Mouse (Mus musculus): ENCODE measurements around the gene Med12l.

The Med12l gene

DNA sequence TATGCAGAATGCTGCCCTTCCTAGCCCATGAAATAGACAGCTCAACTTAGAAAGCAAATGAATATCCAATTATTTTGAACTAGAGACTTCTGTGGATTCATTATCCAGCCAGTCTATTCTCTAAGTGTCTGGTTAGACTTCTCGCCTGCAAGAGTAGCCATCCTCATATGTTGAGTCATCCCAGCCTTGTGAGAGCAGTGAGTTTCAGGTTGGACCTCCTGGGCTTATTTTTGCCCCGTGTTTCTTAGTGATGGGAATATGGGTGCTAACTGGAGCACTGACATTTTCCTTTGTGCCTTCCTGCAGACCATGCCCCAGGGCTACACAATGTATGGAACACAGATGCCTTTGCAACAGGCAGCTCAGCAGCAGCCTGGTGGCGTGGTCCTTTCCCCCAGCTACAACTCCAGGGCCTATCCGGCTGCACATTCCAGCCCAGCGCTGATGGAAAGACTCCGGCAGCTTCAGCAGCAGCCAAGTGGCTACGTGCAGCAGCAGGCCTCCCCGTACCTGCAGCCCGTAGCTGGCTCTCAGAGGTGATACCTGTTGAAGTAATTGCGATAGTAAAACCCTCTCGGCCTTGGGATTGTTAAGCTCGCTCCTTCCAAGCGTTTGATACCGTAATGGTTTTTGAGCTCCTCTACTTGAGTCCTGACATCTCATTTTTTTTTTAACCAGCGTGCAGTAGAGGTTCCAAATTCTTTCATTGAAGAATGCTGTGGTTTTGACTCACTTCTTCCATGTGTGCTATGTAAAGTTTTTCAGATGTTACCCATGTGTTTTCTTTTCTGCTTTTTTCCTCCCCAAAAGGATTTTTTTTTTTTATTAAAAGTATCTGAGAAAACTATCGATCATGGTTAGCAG, 290.3 kb downstream of the Med12l start:
- DNase-seq (ENCODE audit: extremely low read depth, low read depth, low spot score): no peak

DNA sequence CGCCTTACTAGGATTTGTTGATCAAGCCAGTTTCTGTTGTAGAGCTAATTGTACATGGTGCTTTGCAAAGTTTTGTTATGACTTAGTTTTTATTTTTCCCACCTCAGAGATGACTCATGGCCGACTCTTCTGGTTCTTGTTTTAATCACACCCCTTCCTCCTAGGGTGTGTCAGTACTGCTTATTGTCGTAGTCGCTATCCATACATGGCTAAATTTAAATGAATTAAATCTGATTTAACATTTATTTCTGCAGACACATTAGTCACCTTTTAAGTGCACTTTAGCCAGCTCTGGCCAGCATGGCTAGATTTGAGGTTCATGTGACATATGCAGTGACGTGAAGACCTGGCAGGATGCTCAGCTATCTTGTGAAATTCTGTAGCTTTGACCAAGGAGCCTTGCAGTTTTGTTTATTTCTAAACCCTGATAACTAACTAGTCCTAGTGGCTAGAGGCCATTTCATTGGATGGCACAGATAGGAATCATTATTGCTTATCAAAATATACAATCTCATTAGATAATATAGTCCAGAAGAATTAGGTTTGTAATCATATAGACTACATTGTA, 291.0 kb downstream of the Med12l start:
- DNase-seq (ENCODE audit: extremely low read depth, low read depth, low spot score): no peak

DNA sequence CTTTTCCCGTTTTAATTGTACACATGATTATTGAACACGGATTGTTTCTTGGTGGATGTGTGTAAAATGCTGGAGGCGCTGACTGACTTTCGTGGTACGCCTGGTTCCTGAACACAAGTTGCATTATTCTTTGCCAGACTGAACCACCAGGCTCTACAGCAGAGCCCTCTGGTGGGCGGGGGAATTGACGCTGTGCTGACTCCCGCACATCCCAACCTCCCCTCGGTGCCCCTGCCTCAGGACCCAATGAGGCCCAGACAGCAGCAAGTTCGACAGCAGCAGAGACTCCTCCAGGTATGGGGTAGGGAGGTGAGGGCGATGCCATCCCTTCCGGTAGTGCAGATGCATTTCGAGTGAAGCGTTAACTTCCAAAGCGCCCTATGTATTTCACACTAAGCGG, 292.0 kb downstream of the Med12l start:
- no peak for DNase-seq (ENCODE audit: extremely low read depth, low read depth, low spot score)

DNA sequence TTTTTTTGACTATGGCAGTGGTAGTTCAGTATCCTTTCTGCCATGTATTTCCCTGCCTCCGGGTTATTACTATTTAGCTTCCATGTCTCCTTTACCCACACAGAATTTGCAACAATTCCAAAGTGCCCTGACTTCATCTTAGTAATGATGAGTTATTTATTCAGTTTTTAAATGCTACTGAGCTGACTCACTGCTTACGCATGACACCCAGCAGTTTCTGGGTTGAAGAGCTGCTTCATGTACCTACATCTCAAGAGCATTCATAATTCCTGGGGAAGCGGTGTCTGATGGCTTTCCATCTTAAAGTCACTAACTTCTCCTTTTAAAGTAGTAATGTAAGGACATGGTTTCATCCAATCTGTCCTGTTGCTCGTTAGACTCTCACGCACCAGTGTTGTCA, 299.3 kb downstream of the Med12l start:
- no peak for DNase-seq (ENCODE audit: extremely low read depth, low read depth, low spot score)

DNA sequence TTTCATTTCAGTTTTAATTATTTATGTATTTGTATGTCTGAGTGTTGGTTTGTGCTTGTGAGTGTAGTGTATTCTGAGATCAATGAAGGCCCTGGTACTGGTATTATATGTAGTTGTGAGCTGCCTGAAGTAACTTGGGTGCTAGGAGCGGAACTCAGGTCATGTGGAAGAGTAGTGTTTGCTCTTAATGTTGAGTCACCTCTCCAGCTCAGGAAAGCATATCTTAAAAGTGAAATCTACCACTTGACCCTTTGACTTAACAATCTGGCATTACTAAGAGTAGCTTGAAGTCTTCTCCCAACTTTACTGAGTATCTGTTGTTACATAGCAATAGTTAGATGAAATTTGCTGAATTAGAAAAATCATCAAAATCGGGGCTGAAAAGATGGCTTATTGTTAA, 299.9 kb downstream of the Med12l start:
- no peak for DNase-seq (ENCODE audit: extremely low read depth, low read depth, low spot score)

DNA sequence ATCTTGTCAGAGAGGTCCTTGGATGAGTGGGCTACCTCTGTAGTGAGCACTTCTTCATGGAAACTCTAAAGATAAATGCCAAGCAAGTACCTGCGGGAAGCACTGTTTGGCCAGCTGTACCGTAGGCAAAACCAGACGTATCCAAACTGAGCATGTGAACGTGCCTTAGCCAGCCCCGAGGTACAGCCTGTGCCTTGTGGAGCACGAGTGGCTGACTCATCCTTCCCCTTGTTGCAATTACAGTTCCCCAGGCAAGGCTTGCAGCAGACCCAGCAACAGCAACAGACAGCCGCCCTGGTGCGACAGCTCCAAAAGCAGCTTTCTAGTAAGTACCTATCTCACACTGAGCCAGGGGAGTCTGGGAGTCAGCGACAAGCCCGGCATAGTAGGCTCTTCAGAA, 307.0 kb downstream of the Med12l start:
- no peak for DNase-seq (ENCODE audit: extremely low read depth, low read depth, low spot score)

DNA sequence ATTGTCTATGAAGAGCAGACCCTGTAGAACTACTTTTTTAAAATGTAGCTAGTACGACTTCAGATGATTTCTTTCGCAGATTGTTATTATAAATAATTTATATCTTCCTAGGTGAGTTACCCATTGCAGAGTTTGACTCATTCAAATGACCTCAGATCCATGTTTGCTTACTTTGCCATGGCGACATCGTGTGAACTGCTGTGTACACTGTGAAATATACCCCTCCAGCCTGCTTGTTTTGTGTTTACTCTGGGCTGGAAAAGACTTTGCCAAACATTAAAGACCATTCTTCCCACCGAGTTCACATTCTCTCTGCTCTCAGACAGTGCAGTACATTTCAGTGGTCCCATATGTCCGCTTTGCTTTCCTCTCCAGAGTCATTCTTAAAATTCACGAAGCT, 310.5 kb downstream of the Med12l start:
- DNase-seq (ENCODE audit: extremely low read depth, low read depth, low spot score): no peak

DNA sequence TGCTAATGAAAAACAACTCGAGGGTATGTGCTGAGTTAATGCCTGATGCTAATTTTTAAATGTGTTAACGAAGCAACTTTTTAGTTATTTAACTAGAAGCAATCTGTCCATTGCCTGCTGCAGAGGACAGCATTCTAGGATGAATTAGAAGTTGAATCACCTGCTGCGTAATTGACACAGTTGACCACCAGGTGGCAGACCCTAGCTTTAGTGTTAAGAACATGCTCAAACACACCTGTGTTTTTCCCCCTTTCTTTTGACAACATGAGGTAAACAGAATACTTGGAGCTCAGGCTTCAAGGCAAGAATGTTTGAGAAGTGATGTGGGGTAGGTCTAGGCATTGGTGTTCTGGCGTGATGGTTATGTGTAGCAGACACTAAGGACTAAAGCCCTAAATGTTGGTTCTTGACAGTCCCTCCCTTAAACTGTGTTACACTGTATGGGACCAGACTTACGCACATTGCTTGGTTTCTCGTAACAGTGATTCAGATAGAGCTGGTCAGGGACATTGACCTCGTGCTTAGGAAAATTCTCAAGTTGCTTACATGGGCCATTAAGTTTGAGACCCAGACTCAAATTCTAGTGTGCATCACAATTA, 315.8 kb downstream of the Med12l start:
- DNase-seq (ENCODE audit: extremely low read depth, low read depth, low spot score): no peak

DNA sequence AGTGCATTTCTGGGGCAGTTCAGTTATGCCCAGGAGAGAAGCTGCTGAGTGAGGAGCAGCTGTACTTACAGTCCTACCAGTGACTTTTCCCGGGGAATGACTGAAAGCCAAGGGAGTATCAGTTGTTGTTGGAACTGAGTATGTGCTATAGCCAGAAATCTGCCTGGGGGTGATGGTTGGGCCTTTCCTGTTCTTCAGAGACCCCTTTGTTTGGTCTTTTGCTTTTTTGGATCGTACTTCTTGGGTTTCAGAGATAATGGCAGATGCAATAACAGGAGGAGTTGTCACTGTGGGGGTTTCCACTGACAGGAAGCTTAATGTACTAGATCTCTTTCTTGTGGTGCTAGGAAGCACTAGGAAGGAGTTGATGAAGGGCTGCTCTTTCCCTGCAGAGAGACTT, 322.9 kb downstream of the Med12l start:
- DNase-seq (ENCODE audit: extremely low read depth, low read depth, low spot score): no peak

DNA sequence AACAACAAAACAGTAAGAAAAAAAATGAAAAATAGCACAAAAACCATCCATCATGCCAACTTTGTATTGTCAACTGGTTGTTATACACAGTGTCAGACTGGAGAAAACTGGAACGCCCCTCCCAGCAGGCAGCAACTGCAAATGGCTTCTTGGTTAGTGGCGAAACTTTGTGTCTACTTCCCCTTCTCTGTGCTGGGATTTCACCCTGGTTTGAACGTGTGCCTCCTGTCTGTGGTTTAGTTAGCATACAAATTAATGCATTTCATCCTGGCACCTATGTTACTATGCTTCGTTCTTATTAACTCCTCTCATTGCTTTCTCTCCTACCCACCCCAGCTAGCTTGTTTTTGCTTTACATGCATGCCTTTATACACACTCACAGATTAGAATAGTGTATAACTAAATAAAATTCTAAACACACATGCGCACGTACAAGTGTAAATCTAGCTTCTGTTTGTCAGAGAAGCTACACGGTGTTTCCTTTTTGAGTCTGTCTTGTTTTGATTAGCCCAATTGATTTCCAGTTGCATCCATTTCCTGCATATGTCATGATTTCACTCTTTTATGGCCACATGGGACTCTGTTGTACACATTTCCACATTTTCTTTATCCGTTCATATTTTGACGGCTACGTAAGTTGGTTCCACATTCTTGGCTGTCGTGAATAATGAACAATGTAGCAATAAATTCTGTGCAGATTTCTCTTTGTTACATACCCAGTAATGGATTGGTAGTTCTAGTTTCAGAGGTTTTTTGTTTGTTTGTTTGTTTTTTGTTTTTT, 336.2 kb downstream of the Med12l start:
- no peak for DNase-seq (ENCODE audit: extremely low read depth, low read depth, low spot score)

DNA sequence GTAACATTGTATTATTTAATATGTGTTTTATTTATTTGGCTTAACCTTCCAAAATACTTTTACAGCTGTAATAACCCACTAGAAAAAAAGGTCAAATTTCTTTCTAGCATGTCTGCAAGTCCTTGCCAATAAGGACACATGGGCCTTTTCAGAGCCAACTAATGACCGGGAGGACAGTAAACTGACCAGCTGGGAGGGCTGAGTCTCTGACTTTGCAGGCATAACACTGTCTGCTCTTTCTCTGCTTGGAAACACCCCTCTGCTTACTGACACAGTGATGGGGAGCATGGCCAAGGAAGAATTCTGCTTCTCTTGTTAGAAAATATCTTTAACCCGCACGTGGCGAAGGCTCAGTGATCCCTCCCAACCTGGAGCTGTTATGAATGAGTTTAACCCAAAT, 337.4 kb downstream of the Med12l start:
- no peak for DNase-seq (ENCODE audit: extremely low read depth, low read depth, low spot score)

DNA sequence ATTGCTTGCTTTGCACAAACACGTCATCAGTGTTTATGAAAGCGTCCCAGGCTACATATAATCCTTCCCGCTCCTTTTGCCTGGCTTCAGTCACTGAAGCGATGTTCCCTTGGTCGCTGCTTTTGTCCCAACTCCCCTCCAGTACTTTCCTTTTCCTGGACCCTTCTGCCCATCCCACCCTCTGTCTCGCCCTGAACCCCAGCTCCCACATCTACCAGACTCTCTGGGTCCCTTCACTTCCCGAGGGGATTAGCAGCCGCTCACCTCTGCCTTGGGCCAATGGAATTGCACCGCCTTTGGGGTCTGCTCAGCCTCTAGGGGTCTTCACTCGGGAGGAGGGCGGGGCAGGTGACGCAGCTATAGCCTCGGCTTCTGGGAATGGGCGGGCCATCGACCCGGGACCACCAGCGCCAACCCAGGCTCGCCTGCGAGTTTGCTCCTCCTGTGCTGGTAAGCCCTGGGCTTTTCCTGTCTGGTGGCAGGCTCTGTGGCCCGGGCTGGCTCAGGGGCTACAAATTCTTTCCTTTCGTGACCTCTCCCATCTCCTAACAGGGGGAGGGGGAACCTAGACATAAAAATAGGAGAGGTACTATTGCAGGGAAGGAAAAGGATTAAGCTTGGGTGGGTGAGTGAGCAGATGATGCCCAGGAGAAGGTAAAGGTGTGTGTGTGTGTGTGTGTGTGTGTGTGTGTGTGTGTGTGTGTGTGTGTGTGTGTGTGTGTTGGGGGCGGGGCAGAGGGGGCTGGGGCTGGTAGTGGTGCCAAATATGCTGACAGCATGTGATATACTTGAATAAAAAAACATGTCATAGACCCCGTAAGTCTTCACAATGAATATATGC, 338.7 kb downstream of the Med12l start, which contains the start of gene Igsf10:
Gene Igsf10 (minus strand): TSS at position 330 of the 841 bp plus-strand sequence.
- no peak for DNase-seq (ENCODE audit: extremely low read depth, low read depth, low spot score)

DNA sequence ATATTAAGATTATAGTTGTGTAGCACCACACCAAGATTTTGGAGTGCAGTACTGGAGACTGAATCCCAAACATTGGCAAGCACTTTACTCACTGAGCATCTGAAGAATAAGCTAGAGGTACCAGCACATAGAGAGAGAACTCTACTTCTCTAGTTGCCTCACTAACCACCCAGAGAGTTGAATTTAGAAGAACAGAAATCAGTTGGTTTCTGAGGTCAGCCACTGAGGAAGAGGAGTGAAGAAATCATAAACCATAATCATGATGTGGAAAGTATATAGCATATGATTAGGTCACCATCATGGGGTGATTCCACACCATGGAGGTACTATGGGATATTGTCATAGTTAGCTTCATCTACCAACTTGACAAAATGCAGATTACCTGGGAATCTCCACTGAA, 346.1 kb downstream of the Med12l start:
- no peak for DNase-seq (ENCODE audit: extremely low read depth, low read depth, low spot score)

DNA sequence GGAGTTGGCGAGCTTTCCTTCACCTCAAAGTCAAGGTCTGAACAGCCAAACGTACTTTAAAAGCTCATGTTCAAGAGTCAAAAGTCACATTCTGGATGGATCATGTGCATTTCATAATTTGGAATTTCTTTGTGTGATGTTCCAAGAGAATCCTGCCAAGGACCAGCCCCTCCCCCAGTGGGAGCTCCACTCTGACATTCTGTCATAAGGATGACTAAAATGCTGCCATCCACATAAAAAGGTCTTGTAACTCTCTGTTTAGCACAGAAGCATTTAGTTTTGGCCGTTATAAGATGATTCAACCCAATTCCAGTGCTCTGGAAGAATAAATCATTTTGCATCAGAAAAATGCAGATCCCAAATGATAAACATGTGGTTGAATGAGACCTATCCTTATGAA, 348.5 kb downstream of the Med12l start:
- DNase-seq (ENCODE audit: extremely low read depth, low read depth, low spot score): no peak

DNA sequence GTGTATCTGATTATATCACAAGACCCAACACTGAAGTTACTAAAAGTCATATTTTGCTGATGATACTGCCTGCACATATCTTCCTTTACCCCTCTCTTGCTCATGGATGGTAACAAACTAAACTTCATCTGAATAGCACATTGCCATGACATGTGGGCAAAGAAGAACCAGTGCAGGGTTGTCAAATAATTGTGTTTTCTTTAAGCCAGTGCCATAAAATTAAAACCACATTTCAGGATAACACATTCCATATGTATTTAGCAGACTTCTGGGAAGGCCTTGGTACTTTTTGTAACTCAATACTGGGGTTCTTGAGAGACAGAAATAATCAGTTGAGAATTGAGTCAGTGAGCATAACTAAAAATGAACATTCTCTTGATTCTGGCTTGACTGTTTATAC, 354.5 kb downstream of the Med12l start:
- DNase-seq (ENCODE audit: extremely low read depth, low read depth, low spot score): no peak

DNA sequence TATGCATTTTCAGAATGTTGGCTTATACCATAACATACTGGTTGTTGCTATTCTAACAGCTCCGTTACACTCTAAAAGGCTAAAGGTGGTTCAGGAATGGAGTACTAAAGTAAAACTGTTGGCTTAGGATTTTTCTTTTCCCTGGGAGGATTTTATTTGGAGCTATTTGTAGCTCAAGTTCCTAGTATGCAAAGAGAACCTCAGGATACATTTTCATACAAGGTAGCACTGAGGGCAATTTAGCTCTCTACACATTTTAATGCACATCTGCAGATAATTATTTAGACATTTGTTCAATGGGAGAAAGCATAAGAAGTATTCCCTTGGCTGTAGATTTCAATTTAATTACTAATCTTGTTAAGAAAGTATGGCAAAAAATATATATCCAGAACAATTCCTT, 356.3 kb downstream of the Med12l start:
- no peak for DNase-seq (ENCODE audit: extremely low read depth, low read depth, low spot score)

All from fat pad, adult 2 months (tissue).